Mouse (Mus musculus) lung, adult 2 months (tissue): ENCODE results near the gene Tmem144.

Source experiments
- CTCF ChIP-seq: fragments of 200-500 bp; IDR thresholded peaks from 2 replicates; pipeline ENCODE4 v1.5.1; 2011; ENCODE audit warnings: mild to moderate bottlenecking, low read length, control low read depth; ENCODE audit not compliant: insufficient read depth
- POLR2A ChIP-seq: fragments of 200-500 bp; IDR thresholded peaks from 2 replicates; pipeline ENCODE4 v1.6.1; 2011; ENCODE audit warnings: low read depth, mild to moderate bottlenecking, control low read depth, low read length, borderline replicate concordance; ENCODE audit errors: extremely low read depth

GRCm38 (mm10) chr3:79788959-79789358, 63.6 kb downstream of the Tmem144 start:
- TF ChIP-seq CTCF, result no peak
- no peak for TF ChIP-seq POLR2A
